Mouse (Mus musculus): ENCODE measurements at regions not wholly inside any gene's neighbourhood (a gene's known extent, or its start where the extent isn't known, plus 50 kb on each side); places are given as distances from the start of the nearest gene placed in this dataset.

DNA sequence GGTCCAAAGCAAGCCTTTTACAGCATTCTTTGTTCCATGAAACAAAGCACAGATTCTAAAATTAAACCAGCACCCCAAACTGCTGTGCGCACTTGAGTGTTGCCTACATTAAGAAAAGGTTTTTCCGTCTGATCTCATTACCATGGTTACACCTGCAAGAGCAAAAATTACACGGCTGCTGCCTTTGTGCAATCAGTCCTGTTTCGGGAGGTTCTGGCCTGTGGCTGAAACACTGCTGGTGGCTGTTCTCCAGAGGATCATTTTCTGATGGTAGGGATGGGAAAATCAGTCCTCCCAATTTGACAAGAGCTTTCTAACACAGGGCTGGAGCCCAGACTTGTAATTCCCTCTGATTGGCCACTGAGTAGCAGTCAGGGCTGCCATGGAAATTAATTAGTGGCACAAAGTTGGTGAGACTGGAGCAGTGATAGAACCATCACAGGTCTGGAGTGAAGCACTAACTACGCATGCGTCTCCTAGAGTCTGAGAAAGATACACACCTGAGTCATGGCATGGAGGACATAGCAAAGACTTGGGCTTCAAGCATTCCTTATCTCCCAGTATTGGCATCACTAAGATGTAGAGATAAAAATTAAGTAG is 114.8 kb upstream of the Fam49a start:
- Histone ChIP-seq H3K4me1 (ENCODE audit: control insufficient read depth, insufficient read depth, low read length) (no peaks in the 10 kb centered on the region), H3K4me3 (replicated peaks; ENCODE audit: control insufficient read depth, low read depth, low read length) (no peak overlapping the region), H3K27ac (ENCODE audit: control insufficient read depth, insufficient read depth, low read depth, low read length, poor library complexity) (no peak overlapping the region)
- WGBS, result 85% methylated on average over 6 of the region's 6 CpGs
- TF ChIP-seq POLR2A (IDR thresholded peaks at IDR 0.05; ENCODE audit: borderline replicate concordance, control insufficient read depth, low read depth, low read length), result no peak
- TF ChIP-seq CTCF (IDR thresholded peaks at IDR 0.05; ENCODE audit: control insufficient read depth, insufficient read depth, low read length), result no peak

DNA sequence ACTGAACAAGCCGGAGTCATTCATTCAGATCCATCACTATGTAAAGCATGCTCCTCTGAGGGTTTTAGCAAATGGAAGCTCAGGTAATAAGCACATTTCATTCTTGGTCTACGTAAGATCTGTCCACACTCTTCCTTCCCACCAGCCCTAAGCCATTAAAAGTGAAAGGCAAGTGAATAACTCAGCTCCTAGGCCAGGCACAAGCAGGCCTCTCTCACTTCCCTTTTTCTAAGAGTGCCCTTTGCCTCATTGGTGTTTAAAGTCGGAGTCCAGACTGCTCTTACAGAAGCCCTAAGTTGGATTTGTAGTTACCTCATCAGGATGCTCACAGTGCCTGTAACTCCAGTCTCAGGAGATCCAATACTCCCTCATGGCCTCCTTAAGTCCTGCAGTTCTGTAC is 114.1 kb upstream of the Fam49a start:
- no peaks in the 10 kb centered on the region for H3K4me1 ChIP-seq (ENCODE audit: control insufficient read depth, insufficient read depth, low read length)
- H3K4me3 ChIP-seq (replicated peaks; ENCODE audit: control insufficient read depth, low read depth, low read length), result no peak overlapping the region
- WGBS, result 33% methylated on average over 3 of the region's 3 CpGs
- no peak for TF ChIP-seq CTCF (IDR thresholded peaks at IDR 0.05; ENCODE audit: control insufficient read depth, insufficient read depth, low read length)
- no peak overlapping the region for H3K27ac ChIP-seq (ENCODE audit: control insufficient read depth, insufficient read depth, low read depth, low read length, poor library complexity)

GRCm38 (mm10) chr12:12148659-12149399 is 113.1 kb upstream of the Fam49a start:
- H3K4me1 ChIP-seq (ENCODE audit: control insufficient read depth, insufficient read depth, low read length), result no peaks in the 10 kb centered on the region
- whole genome bisulfite sequencing, result 68% methylated on average over 3 of the region's 3 CpGs
- TF ChIP-seq CTCF (IDR thresholded peaks at IDR 0.05; ENCODE audit: control insufficient read depth, insufficient read depth, low read length), result no peak
- TF ChIP-seq POLR2A (IDR thresholded peaks at IDR 0.05; ENCODE audit: borderline replicate concordance, control insufficient read depth, low read depth, low read length), result no peak

DNA sequence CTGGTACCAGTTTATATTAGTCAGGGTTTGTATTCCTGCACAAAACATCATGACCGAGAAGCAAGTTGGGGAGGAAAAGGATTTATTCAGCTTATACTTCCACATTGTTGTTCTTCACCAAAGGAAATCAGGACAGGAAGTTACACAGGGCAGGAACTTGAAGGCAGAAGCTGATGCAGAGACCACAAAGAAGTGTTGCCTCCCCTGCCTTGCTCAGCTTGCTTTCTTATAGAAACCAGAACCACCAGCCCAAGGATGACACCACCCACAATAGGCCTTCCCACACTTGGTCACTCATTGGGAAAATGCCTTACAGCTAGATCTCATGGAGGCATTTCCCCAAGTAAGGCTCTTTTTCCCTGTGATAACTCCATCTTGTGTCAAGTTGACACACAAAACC is 97.5 kb upstream of the Fam49a start:
- Histone ChIP-seq H3K27ac (ENCODE audit: control insufficient read depth, insufficient read depth, low read depth, low read length, poor library complexity) (no peak overlapping the region), H3K4me1 (ENCODE audit: control insufficient read depth, insufficient read depth, low read length) (no peaks in the 10 kb centered on the region; the same call in 1 of the 2 replicates), H3K4me3 (replicated peaks; ENCODE audit: control insufficient read depth, low read depth, low read length) (no peak overlapping the region)
- 5% methylated on average over 1 of the region's 1 CpGs for whole genome bisulfite sequencing
- TF ChIP-seq POLR2A (IDR thresholded peaks at IDR 0.05; ENCODE audit: borderline replicate concordance, control insufficient read depth, low read depth, low read length) (no peak), CTCF (IDR thresholded peaks at IDR 0.05; ENCODE audit: control insufficient read depth, insufficient read depth, low read length) (no peak)

More at GRCm38 (mm10) chr12:12148659-12149399, 113.1 kb upstream of the Fam49a start:
- Histone ChIP-seq H3K27ac (ENCODE audit: control insufficient read depth, insufficient read depth, low read depth, low read length, poor library complexity) (no peak overlapping the region), H3K4me3 (replicated peaks; ENCODE audit: control insufficient read depth, low read depth, low read length) (no peak overlapping the region)

DNA sequence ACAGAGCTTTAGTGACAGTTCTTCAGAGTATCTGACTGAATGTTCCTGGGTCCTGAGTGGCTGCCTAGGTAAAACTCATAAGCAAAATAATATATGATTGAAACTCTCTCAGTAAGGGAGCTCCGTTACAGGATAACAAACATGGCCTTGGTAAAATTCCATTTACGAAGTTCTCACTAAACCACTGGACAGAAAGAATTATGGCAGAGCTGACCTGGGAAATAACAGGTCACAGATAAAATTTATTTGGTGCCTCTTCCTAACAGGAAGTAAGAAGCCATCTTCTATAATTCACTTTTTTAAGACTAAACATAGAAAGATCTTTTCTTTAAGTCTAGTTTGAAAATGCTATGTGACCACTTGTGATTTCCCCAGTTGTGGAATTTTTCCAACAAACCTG is 91.4 kb upstream of the Fam49a start:
- Histone ChIP-seq H3K4me1 (ENCODE audit: control insufficient read depth, insufficient read depth, low read length) (peaks cover 2% of the 10 kb centered on the region; the same call in 1 of the 2 replicates), H3K27ac (ENCODE audit: control insufficient read depth, insufficient read depth, low read depth, low read length, poor library complexity) (no peak overlapping the region), H3K4me3 (replicated peaks; ENCODE audit: control insufficient read depth, low read depth, low read length) (no peak overlapping the region)
- TF ChIP-seq POLR2A (IDR thresholded peaks at IDR 0.05; ENCODE audit: borderline replicate concordance, control insufficient read depth, low read depth, low read length) (no peak), CTCF (IDR thresholded peaks at IDR 0.05; ENCODE audit: control insufficient read depth, insufficient read depth, low read length) (no peak)
- WGBS, result 76% methylated on average over 2 of the region's 2 CpGs

DNA sequence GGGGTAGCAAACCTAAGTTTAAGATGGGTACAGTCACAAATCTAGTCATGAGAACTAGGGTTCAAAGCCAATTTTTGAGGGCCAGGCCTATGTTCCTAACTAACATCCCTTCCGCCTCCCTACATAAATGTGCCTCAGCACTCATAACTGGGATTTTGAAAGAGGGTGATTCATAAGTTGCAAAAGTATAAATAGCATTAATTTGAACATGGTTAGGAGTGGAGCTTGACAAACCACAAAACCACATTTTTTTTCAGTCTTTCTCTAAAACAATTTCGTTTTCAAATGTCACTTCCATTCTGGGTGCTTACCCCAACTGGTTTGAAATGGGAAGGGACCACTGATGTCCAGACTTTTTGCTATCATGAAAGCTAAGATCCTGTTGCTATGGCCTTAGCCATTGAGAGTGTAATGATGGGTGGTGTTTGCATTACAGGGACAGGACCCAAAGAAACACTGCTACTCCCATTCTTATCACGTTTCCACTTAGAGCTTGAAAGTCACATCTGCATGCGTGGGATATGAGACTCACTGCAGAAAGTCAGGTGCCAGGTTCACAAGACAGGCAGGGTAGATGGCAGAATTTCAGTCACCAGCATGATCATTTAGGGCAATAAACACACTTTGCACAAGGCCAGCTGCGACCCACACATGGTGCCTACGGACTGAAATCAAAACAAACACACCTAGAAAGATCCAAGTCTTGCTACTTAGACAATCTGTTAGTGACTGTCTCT is 89.7 kb upstream of the Fam49a start:
- Histone ChIP-seq H3K4me3 (replicated peaks; ENCODE audit: control insufficient read depth, low read depth, low read length) (no peak overlapping the region), H3K27ac (ENCODE audit: control insufficient read depth, insufficient read depth, low read depth, low read length, poor library complexity) (no peak overlapping the region), H3K4me1 (ENCODE audit: control insufficient read depth, insufficient read depth, low read length) (peaks cover 2% of the 10 kb centered on the region; the same call in 1 of the 2 replicates)
- WGBS, result 37% methylated on average over 6 of the region's 6 CpGs
- TF ChIP-seq CTCF (IDR thresholded peaks at IDR 0.05; ENCODE audit: control insufficient read depth, insufficient read depth, low read length), result no peak
- TF ChIP-seq POLR2A (IDR thresholded peaks at IDR 0.05; ENCODE audit: borderline replicate concordance, control insufficient read depth, low read depth, low read length), result no peak

DNA sequence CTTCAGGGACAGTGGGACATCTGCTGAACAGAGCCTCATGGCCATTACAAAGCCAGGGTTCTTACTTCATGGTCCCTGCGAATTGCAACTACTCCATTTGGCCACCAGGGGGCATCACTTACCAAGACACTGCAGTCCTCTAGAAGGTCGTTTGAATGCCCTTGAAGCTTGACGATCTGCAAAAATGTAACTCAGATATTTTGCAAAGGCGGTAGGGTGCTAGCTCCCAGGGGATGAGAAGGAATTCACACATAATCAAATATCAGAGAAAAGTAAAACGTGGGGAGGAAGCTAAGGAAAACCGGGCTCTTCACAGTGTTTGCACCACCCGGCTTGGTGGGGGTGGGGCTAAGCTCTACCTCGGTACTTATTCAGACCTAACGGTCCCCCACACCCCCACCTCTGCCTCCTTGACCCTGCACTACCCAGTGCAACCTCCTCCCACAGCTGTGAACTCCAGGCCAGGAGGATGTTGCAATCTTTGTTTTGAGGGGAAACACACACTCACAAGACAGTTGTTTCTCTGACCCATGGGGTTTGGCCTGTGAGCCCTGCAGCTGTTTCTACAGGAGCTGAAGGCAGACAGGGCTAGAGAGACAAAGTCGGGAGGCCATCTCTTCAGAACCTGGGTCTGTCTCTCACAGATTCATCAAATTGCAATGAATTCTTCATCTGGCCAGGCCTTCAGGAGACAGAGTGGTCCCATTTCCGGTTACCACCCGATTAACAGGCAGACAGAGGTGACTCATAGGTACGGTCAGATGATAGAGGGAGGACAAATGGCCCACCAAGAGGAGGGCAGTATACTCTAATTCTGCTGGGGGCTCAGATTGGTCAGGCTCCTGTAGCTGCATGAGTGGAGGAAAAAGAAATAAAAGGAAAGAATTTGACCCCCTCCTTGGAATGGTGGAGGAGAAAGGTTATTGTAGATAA is 85.3 kb upstream of the Fam49a start:
- Histone ChIP-seq H3K4me1 (ENCODE audit: control insufficient read depth, insufficient read depth, low read length) (peaks cover 2% of the 10 kb centered on the region; the same call in 1 of the 2 replicates), H3K4me3 (replicated peaks; ENCODE audit: control insufficient read depth, low read depth, low read length) (peak overlapping the region; percentile 29), H3K27ac (ENCODE audit: control insufficient read depth, insufficient read depth, low read depth, low read length, poor library complexity) (no peak overlapping the region; the same call in 1 of the 2 replicates)
- 7% methylated on average over 13 of the region's 13 CpGs for WGBS
- TF ChIP-seq CTCF (IDR thresholded peaks at IDR 0.05; ENCODE audit: control insufficient read depth, insufficient read depth, low read length) (peak; percentile 82), POLR2A (IDR thresholded peaks at IDR 0.05; ENCODE audit: borderline replicate concordance, control insufficient read depth, low read depth, low read length) (no peak)

All from bone marrow, adult 2 months (tissue).